Mouse (Mus musculus) liver, embryonic 11.5 days (tissue): ENCODE results near the gene 2410004B18Rik. TPM values are rescaled to one million over a fixed set of nuclear protein-coding genes. Genes with fewer than 3 reads are reported as not detected.
A peak's percentile ranks its signal among the peaks of the same experiment; 100 is the strongest.

Experiments used
- ATAC-seq: fragments of 200-750 bp; cut with Nextera tagmentation; replicated peaks from 2 replicates; pipeline ENCODE4 v1.8.0; 2017; ENCODE audit warnings: moderate number of reproducible peaks, mild to moderate bottlenecking, moderate TSS enrichment, moderate library complexity; ENCODE audit not compliant: low FRiP score
- DNase-seq: peaks from one replicate; pipeline ENCODE4 v3.0.0-alpha.2; 2017; ENCODE audit warnings: low spot score
- H3K27ac ChIP-seq: fragments of 300-500 bp; sonication (generic); 2 replicates; pipeline ENCODE4 v1.5.1; 2014; ENCODE audit warnings: mild to moderate bottlenecking, low read depth, low read length, control low read depth
- H3K27me3 ChIP-seq: fragments of 300-500 bp; sonication (generic); replicated peaks from 2 replicates; pipeline ENCODE4 v1.6.1; 2014; ENCODE audit warnings: low read length, mixed read lengths; ENCODE audit not compliant: control insufficient read depth, insufficient read depth
- H3K36me3 ChIP-seq: fragments of 300-500 bp; sonication (generic); 2 replicates; pipeline ENCODE4 v1.6.1; 2014; ENCODE audit warnings: mild to moderate bottlenecking, low read length, moderate library complexity, mixed read lengths; ENCODE audit not compliant: control insufficient read depth, insufficient read depth
- H3K4me1 ChIP-seq: fragments of 300-500 bp; sonication (generic); replicated peaks from 2 replicates; pipeline ENCODE4 v1.6.1; 2014; ENCODE audit warnings: low read length, mixed read lengths; ENCODE audit not compliant: control insufficient read depth, insufficient read depth
- H3K4me2 ChIP-seq: fragments of 300-500 bp; sonication (generic); 2 replicates; pipeline ENCODE4 v1.6.1; 2014; ENCODE audit warnings: mild to moderate bottlenecking, control low read depth, moderate library complexity
- H3K4me3 ChIP-seq: fragments of 300-500 bp; sonication (generic); 2 replicates; pipeline ENCODE4 v1.5.1; 2014; ENCODE audit warnings: low read depth, low read length, control low read depth
- H3K9ac ChIP-seq: fragments of 300-500 bp; sonication (generic); 2 replicates; pipeline ENCODE4 v1.6.1; 2014; ENCODE audit warnings: low read depth, low read length, control low read depth
- H3K9me3 ChIP-seq: fragments of 300-500 bp; sonication (generic); 2 replicates; pipeline ENCODE4 v1.6.1; 2016; ENCODE audit warnings: low read length, inconsistent platforms, mixed read lengths; ENCODE audit not compliant: control insufficient read depth
- WGBS: fragments of 180-500 bp; shearing (Covaris S2); extraction: QIAGEN DNeasy Blood & Tissue Kit; methylation state at CpG from one replicate; pipeline ENCODE4 v1.1.7; 2014; 5-methylcytosine and 5-hydroxymethylcytosine counted together
- polyA plus RNA-seq: library from polyadenylated mRNA; unstranded; fragments of >200 nt; fragmentation: Nextera tagmentation; extraction: Ambion mirVana; gene quantifications from 2 replicates; pipeline ENCODE4 v1.2.1, GENCODE M21; 2014

Gene 2410004B18Rik
- polyA plus RNA-seq, 1 experiment from 2014 or later, result 39.6 TPM

GRCm38 (mm10) chr3:145951287-145952165, 13.7 kb downstream of the 2410004B18Rik start:
- Histone ChIP-seq H3K27ac (no peak overlapping the region), H3K9ac (no peak overlapping the region), H3K4me2 (peak overlapping the region; percentile 76), H3K4me3 (no peak overlapping the region), H3K36me3 (no peaks in the 10 kb centered on the region), H3K4me1 (peaks cover 26% of the 10 kb centered on the region), H3K27me3 (no peaks in the 10 kb centered on the region), H3K9me3 (no peaks in the 10 kb centered on the region)
- DNase-seq, result no peak
- WGBS, result 57% methylated on average over 17 of the region's 17 CpGs
- ATAC-seq, result 0 out of 2 replicates have a peak, but pooled peaks have one; percentile 4

GRCm38 (mm10) chr3:145952945-145953344, 15.1 kb downstream of the 2410004B18Rik start:
- Histone ChIP-seq H3K4me1 (peaks cover 24% of the 10 kb centered on the region), H3K27ac (no peak overlapping the region), H3K4me3 (no peak overlapping the region), H3K4me2 (no peak overlapping the region), H3K36me3 (no peaks in the 10 kb centered on the region), H3K27me3 (no peaks in the 10 kb centered on the region), H3K9me3 (no peaks in the 10 kb centered on the region), H3K9ac (no peak overlapping the region)
- WGBS, result 18% methylated on average over 7 of the region's 7 CpGs
- ATAC-seq (0 out of 2 replicates have a peak, but pooled peaks have one; percentile 26), DNase-seq (no peak)

GRCm38 (mm10) chr3:145953411-145953810, 15.6 kb downstream of the 2410004B18Rik start:
- 73% methylated on average over 2 of the region's 2 CpGs for WGBS
- ATAC-seq, result no peak
- H3K4me1 ChIP-seq, result peaks cover 24% of the 10 kb centered on the region
- no peak for DNase-seq
- no peaks in the 10 kb centered on the region for H3K27me3 ChIP-seq
- no peak overlapping the region for H3K4me2 ChIP-seq
- no peak overlapping the region; the same call in 1 of the 2 replicates for H3K27ac ChIP-seq
- no peak overlapping the region for H3K9ac ChIP-seq
- no peak overlapping the region for H3K4me3 ChIP-seq
- no peaks in the 10 kb centered on the region for H3K36me3 ChIP-seq
- no peaks in the 10 kb centered on the region for H3K9me3 ChIP-seq

- no peak overlapping the region for H3K9ac ChIP-seq
- peaks cover 12% of the 10 kb centered on the region for H3K27me3 ChIP-seq
- H3K4me3 ChIP-seq, result no peak overlapping the region
- H3K4me1 ChIP-seq, result peaks cover 10% of the 10 kb centered on the region
- no peaks in the 10 kb centered on the region for H3K36me3 ChIP-seq
- 59% methylated on average over 1 of the region's 1 CpGs for WGBS
- no peak overlapping the region for H3K4me2 ChIP-seq
- no peak overlapping the region for H3K27ac ChIP-seq
- DNase-seq (no peak), ATAC-seq (no peak)
- H3K9me3 ChIP-seq, result no peaks in the 10 kb centered on the region
These were observed 22.0 kb downstream of the 2410004B18Rik start for GRCm38 (mm10) chr3:145959824-145960223.

GRCm38 (mm10) chr3:145962411-145962810, 24.6 kb downstream of the 2410004B18Rik start:
- Histone ChIP-seq H3K4me1 (peaks cover 10% of the 10 kb centered on the region), H3K9me3 (no peaks in the 10 kb centered on the region), H3K27ac (no peak overlapping the region), H3K4me2 (no peak overlapping the region), H3K9ac (no peak overlapping the region), H3K36me3 (no peaks in the 10 kb centered on the region), H3K27me3 (peaks cover 12% of the 10 kb centered on the region), H3K4me3 (no peak overlapping the region)
- DNase-seq, result no peak
- 48% methylated on average over 9 of the region's 9 CpGs for WGBS
- no peak for ATAC-seq

- Histone ChIP-seq H3K9me3 (no peaks in the 10 kb centered on the region), H3K36me3 (no peaks in the 10 kb centered on the region), H3K4me3 (peak overlapping the region; percentile 18; the same call in 1 of the 2 replicates), H3K27me3 (peaks cover 12% of the 10 kb centered on the region), H3K27ac (no peak overlapping the region), H3K4me2 (peak overlapping the region; percentile 59), H3K9ac (0 out of 2 replicates have a peak overlapping the region, but pooled peaks have one; percentile 4), H3K4me1 (peaks cover 10% of the 10 kb centered on the region)
- WGBS, result 15% methylated on average over 31 of the region's 31 CpGs
- ATAC-seq (peak; percentile 29; the same call in 1 of the 2 replicates), DNase-seq (no peak)
These were observed 25.5 kb downstream of the 2410004B18Rik start for GRCm38 (mm10) chr3:145963101-145964017.

GRCm38 (mm10) chr3:145964018-145964387, 26.2 kb downstream of the 2410004B18Rik start:
- Histone ChIP-seq H3K27me3 (peaks cover 12% of the 10 kb centered on the region), H3K9ac (no peak overlapping the region), H3K4me1 (peaks cover 10% of the 10 kb centered on the region), H3K4me2 (peak overlapping the region; percentile 59), H3K9me3 (no peaks in the 10 kb centered on the region), H3K36me3 (no peaks in the 10 kb centered on the region), H3K27ac (no peak overlapping the region), H3K4me3 (peak overlapping the region; percentile 18; the same call in 1 of the 2 replicates)
- ATAC-seq (peak; percentile 60), DNase-seq (no peak)
- WGBS, result 10% methylated on average over 10 of the region's 10 CpGs

- no peaks in the 10 kb centered on the region for H3K36me3 ChIP-seq
- H3K4me3 ChIP-seq, result no peak overlapping the region
- no peaks in the 10 kb centered on the region for H3K9me3 ChIP-seq
- peaks cover 10% of the 10 kb centered on the region for H3K4me1 ChIP-seq
- WGBS, result 5% methylated on average over 10 of the region's 10 CpGs
- no peak overlapping the region for H3K9ac ChIP-seq
- peak; percentile 70 for ATAC-seq
- H3K27ac ChIP-seq, result 0 out of 2 replicates have a peak overlapping the region, but pooled peaks have one; percentile 36
- peak; percentile 65 for DNase-seq
- H3K27me3 ChIP-seq, result peaks cover 12% of the 10 kb centered on the region
- peak overlapping the region; percentile 59 for H3K4me2 ChIP-seq
These were observed 26.7 kb downstream of the 2410004B18Rik start for GRCm38 (mm10) chr3:145964473-145964872.
